Mouse (Mus musculus) T-helper 1 cell (primary cell): ENCODE data around the gene Cdk9.

Source experiments
- in situ Hi-C: fragments of 300-600 bp; cut with MboI, MseI; formaldehyde crosslinking; loops from one replicate; pipeline ENCODE4 v1.15.1; 2025; ENCODE audit warnings: high pct_unique_total_duplicates

Gene Cdk9

DNA sequence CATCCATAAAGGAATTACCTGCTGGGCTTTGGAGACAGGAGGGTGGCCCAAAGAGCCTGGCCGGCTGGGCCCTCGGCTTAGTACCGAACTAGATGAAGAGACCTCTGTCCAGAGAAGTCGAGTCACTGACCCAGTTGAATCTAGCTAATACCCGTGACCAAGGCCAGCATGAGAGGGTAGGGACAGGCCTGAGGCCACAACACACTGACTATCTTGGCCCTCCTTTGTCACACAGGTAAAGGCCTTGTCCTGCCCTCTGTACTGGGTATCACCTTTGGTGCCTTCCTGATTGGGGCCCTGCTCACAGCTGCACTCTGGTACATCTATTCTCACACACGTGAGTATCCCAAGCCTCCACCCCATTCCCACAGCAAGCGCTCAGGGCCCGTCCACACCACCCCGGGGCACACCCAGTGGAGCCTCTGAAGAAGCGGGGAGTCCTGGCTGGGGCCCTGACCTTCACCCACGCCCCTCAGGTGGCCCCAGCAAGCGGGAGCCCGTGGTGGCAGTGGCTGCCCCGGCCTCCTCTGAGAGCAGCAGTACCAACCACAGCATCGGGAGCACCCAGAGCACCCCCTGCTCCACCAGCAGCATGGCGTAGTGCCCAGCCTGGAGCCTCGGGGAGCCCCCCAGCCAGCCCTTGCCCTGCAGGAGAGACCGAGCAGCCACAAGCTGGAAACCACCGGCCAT is 31.8 kb downstream of the Cdk9 start:
- in situ Hi-C loops, result loop anchor here (10.0 kb wide), 1 partner anchor 46 kb away; no protein-coding TSS in a partner anchor

DNA sequence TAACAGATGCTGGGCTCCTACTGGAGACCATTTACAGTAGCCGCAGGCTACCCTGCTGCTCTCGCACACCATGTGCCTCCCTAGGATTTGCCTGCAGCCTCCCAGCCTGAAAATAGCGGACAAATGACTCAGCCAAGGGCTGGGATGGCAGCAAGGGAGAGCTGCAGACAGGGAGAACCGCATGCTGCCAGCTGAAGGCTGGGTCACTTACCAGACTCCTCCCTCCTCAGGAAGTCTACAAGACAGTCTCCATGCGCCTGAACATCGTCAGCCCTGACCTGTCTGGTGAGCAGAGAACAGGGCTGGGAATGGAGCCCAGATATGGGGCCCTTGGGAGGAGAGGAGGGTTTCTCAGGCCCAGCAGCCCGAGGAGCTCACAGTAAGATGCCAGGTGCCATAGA is 32.8 kb downstream of the Cdk9 start:
- in situ Hi-C loops, result loop anchor here (10.0 kb wide), 1 partner anchor 45 kb away; no protein-coding TSS in a partner anchor

DNA sequence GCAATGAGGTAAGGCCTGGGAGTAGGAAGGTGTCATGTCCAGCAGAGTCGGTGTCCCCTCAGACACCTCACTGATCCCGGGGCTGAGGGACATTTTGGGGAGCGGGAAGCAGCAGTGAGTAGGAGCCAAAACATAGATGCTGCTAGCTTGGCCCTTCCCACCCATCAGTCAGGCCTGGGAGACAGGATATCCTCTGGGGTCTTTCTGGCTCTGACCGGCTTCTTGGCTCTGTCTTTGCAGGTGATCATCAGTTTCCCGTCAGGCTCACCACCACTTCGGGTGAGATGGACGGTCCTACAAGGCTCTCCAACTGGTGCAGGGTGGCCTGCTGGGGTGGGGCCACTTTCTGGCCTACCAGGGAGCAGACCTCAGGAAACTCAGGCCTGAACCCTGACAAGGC is 35.2 kb downstream of the Cdk9 start:
- in situ Hi-C loops, result no loop called here

DNA sequence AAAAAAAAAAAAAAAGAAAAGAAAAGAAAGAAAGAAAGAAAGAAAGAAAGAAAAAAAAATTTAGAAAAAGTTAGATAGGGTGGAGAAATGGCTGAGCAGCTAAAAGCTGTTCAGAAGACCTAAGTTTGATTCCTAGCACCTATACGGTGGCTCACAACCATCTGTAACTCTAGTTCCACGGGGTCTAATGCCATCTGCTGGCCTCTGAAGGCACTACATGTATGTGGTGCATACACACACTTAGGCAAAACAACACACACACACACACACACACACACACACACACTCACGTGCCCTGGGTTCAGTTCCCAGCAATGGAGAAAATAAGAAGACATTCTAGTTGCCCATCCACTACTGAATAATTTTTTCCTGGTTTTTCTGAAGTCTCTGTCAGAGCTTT is 36.1 kb downstream of the Cdk9 start:
- in situ Hi-C loops, result no loop called here

DNA sequence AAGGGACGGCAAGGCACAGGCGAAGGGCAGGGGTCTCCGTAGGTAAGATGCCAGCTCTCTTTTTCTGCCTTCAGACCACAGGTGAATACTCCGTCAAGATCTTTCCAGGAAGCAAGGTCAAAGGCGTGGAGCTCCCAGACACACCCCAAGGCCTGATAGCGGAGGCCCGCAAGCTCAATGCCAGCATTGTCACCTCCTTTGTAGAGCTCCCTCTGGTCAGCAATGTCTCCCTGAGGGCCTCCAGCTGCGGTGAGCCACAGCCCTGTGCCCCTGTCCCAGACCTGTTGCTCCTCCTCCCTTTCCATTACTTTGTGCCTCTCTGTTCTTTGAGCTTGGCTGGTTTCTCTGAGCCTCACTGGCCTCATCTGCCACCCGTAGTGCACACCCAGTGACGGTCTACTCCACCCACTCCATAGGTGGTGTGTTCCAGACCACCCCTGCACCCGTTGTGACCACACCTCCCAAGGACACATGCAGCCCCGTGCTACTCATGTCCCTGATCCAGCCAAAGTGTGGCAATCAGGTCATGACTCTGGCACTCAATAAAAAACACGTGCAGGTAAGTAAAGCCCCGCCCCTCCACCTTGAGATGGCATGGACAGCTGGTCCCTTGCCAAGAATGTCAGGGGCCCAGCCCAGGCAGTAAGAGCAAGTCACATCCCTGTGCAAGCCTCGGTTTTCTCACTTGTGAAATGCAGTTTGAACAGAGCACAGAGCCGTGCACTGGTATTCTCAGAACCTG is 39.5 kb downstream of the Cdk9 start:
- in situ Hi-C loops, result no loop called here

DNA sequence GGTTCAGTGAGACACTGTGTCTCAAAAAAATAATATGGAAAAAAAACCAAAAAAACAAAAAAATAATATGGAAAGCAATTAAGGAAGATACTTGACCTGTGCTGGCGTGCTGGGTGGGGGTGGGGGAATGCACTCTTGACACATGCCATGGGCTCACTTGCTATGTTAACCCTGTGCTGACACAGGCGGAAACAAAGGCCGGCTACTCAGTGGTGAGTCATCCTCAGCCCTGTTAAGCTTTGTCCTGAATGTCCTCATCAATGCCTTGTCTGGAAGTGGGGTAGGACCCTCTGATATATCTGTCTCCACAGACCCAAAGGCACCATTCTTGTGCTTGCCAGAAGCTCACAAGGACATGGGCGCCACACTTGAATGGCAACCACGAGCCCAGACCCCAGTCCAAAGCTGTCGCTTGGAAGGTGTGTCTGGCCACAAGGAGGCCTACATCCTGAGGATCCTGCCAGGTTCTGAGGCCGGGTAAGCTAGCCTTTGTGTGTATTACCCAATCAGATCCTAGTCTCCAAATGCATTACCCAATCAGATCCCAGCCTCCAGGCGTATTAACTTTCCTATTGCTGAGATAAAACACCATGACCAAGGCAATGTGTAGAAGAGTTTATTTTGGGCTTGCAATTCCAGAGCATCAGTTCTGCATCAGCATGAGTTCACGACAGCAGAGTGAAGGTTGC is 40.8 kb downstream of the Cdk9 start:
- in situ Hi-C loops, result no loop called here

DNA sequence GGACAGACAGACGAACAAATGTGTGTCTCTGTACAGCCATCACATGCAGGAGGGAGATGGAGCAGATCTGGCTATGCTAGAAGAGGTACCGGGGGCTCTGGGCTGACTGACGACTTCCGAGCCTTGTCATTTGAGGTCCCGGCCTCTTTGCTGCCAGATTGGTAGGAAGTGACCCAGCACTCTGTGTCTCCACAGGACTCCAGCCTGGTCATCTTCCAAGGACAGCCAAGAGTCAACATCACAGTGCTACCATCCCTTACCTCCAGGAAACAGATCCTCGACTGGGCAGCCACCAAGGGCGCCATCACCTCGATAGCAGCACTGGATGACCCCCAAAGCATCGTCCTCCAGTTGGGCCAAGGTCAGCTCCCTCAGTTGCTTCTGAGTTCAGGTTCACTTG is 41.7 kb downstream of the Cdk9 start:
- in situ Hi-C loops, result no loop called here

DNA sequence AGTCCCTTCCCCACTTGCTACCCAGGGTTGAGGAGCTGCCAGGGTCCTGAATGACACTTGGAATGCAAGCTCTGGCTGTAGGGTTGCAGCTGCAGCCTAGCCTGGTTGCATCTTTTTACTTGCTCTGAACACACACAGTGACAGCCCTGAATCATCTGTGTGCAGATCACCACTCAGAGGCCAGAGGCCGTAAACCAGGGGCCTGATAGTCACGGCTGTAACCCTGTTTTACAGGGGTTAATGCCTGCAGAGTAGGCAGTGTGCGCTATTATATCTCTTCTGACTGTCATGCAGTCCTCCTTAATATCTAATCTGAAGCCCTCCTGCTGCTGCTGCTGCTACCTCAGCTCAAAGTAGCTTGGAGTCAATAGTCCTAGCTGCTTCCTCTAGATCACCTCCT is 43.0 kb downstream of the Cdk9 start:
- in situ Hi-C loops, result no loop called here

DNA sequence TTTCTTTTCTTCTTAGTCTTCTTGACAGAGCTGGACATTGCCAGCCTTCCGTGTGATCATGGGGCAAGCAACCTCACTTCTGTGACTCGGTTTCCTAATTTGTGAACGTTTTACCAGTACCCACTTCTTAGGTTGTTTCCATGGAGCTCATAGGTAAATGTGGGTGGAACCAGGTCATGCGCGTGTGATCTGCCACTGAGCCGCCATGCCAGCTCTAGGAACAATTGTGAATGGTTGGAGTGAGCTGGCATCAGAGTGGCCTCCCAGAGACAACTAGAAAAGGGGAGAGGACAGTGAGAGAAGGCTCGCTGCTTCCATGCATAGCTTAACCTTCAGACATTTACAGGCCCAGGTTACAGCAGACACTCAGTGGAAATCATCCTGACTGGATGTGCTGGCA is 44.7 kb downstream of the Cdk9 start:
- in situ Hi-C loops, result no loop called here

DNA sequence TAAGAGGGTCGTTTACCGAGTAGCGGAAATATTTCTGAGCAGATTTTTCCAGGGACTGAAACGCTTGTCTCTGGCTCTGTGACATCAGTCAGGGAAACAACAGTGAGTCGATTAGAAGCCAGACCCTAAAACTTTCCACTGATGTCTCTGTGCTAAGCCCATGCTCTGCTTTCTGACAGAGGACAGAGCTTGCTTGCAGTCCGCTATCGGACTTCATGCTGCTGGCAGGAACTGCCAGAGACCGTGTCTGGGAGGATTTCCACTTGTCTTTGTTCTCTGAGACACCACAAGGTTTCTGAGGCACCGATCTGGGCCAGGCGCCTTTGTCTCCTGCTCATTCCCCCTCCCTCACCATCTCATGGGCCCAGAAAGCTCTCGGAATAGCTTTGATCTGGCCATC is 45.1 kb downstream of the Cdk9 start:
- in situ Hi-C loops, result no loop called here

DNA sequence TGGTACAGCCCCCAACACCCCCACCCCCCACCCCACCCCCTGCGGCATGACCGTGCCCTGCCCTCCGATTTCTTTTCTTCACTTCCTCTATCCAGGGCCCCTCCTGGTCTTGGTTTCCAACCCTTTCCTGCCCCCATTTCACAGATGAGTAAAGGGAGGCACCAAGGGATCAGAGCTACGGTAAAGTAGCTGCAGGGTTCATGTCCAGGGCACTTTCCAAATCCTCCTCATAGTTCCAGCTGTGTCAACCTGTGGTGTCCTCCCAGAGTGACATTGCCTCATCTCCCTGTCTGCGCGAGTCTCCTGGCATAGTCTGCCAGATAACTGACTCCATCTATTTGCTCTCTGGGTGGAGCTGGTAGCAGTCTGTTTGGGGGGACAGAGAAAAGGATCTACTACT is 47.0 kb downstream of the Cdk9 start:
- in situ Hi-C loops, result no loop called here

DNA sequence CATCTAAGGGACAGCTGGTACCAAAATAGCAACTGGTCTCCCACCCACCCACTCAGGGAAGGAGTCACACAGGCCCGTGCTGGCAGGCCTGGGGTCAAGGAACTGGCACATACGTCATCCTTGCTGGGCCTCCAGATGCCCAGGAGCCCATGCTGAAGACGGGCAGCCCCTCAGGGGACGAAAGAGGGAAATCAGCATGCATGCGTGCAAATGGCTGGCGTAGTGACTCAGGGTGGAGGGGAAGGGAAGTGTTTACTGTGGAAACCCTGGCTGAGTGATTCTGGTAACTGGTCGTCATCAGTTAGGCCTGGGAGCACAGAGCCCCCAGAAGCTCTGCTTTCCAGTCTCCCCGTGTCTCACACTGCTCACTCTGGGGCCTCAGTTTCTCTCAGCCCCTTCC is 47.5 kb downstream of the Cdk9 start:
- in situ Hi-C loops, result no loop called here

DNA sequence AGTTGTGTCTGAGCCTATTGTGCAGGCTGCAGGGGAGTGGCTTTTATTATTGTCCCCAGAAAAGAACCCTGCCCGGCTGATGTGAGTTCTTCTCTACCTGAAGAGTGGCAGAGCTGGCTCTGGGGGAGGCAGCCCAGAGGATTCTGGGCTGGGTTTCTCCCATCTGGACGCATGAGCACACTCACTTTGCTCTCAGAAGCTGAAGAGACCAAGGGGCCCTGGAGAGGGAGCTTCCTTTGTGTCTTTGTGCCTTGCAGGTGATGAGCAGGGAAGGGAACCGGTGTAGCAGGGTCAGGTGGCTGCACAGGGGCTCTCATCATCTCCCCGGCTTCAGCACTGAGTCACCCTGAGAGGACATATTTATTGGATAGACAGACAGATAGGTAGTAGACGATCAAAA is 50.6 kb downstream of the Cdk9 start:
- in situ Hi-C loops, result no loop called here

DNA sequence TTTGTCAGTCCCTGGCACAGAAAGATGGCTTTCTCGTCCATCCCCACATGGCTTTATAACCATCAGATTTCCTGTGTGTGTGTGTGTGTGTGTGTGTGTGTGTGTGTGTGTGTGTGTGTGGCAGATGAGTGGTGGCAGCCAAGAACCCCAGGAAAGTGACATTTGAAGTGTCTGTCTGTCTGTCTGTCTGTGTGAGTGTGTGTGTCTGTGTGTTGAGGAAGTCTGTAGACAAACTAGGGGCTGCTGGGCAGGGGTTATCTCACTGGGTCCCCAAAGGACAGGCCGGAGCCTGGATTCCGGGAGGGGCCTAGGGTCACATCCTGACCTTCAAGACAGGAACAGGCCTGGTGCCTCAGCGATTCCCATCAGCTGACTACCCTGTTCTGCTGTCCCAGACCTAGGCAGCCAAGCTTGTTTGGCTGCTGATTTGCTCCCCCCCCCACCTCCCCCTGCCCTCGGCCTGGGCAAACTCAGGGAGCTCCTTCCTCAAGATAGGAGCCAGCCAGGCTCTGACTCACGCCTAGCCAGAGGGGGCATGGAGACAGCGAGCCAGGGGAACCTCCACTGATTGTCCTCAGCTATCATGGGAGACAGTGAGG is 51.3 kb downstream of the Cdk9 start:
- in situ Hi-C loops, result no loop called here

DNA sequence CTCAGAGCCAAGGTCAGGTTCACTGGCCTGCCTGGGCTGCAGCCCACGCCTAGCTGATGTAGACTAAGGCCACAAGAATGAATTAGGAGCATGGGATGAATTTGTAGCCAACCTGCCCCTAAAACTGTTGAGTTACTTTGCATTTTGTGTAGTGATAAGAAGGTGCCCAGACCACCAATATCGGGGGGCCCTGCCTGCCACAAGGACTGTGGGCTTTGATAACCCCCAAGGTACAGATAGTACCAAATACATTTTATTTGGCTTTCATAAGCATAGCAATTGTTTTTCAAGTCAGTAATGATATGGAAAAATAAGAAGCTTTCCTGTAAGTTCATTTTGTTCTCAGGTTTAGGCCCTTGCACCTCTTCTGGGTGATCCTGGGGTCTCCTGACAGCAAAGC is 54.0 kb downstream of the Cdk9 start:
- in situ Hi-C loops, result no loop called here

DNA sequence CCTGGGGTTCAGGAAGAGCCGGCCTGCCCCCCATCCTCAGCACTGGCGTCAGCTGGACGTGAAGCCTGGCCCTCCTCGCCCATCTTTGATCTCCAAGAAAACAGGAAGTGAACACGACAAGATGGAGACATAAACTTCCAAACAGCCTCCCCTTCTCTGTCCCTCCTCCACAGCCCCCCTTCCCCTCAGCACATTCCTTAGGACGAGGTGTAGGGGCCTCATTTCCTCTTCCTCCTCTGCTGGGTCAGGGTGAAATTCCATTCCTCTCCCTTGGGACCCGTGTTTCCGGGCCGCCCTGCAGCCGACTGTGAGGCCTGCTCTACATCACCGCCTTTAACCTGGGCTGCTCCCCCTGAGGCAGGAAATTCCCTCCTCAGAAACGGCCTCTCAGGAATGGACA is 57.0 kb downstream of the Cdk9 start:
- in situ Hi-C loops, result no loop called here
